ENCODE assay signal across 19 mouse cellular contexts in genomic region chr1:172346707-172347106, GRCm38 (mm10). TPM values are rescaled to one million over a fixed set of nuclear protein-coding genes. Genes with fewer than 3 reads are reported as not detected.
DNase-seq lines count a peak whose midpoint lies in the region; ATAC-seq lines count a peak whose summit lies in the region.
"Had no signal": no experiment of that assay in that cellular context is flagged by ENCODE, and none has a peak within 500 bp of the region (broad histone marks: within the 10 kb centered on the region; RNA-seq: fewer than 3 reads in every experiment).

No protein-coding gene starts in this region.

- H3K4me2 ChIP-seq in midbrain, embryonic 11.5 days = no peak overlapping the region
- no peak overlapping the region for H3K4me2 ChIP-seq in intestine, embryonic 15.5 days (replicated peaks)
- H3K4me2 ChIP-seq: embryonic facial prominence, embryonic 15.5 days; liver, embryonic 13.5 days; midbrain, embryonic 15.5 days; neural tube, embryonic 15.5 days had no signal

- peaks cover 65% of the 10 kb centered on the region for H3K4me1 ChIP-seq in midbrain, embryonic 10.5 days
- H3K4me1 ChIP-seq in midbrain, embryonic 11.5 days (ENCODE audit: control insufficient read depth, insufficient read depth, low read length) = peaks cover 30% of the 10 kb centered on the region
- no peaks in the 10 kb centered on the region for H3K4me1 ChIP-seq in intestine, embryonic 15.5 days (replicated peaks)
- H3K4me1 ChIP-seq: liver, embryonic 13.5 days had no signal

- no peak overlapping the region for H3K4me3 ChIP-seq in midbrain, embryonic 10.5 days
- no peak overlapping the region for H3K4me3 ChIP-seq in midbrain, embryonic 11.5 days (ENCODE audit: low read depth, low read length)
- H3K4me3 ChIP-seq in intestine, embryonic 15.5 days (replicated peaks) = no peak overlapping the region
- H3K4me3 ChIP-seq: embryonic facial prominence, embryonic 15.5 days; liver, embryonic 13.5 days; midbrain, embryonic 15.5 days; myocyte; neural tube, embryonic 15.5 days had no signal

- peak overlapping the region; percentile 98 for H3K27ac ChIP-seq in midbrain, embryonic 10.5 days (replicated peaks)
- no peak overlapping the region for H3K27ac ChIP-seq in midbrain, embryonic 11.5 days (ENCODE audit: low read depth, low read length)
- H3K27ac ChIP-seq in intestine, embryonic 15.5 days = no peak overlapping the region
- H3K27ac ChIP-seq: embryonic facial prominence, embryonic 15.5 days; liver, embryonic 13.5 days; midbrain, embryonic 15.5 days; neural tube, embryonic 15.5 days; stomach, postnatal 0 days had no signal

- H3K36me3 ChIP-seq in midbrain, embryonic 10.5 days = no peaks in the 10 kb centered on the region
- H3K36me3 ChIP-seq in midbrain, embryonic 11.5 days (ENCODE audit: control insufficient read depth, insufficient read depth, low read length) = no peaks in the 10 kb centered on the region
- H3K36me3 ChIP-seq in intestine, embryonic 15.5 days = no peaks in the 10 kb centered on the region
- H3K36me3 ChIP-seq: embryonic facial prominence, embryonic 15.5 days; liver, embryonic 13.5 days; midbrain, embryonic 15.5 days; neural tube, embryonic 15.5 days had no signal

- ATAC-seq in midbrain, embryonic 11.5 days (ENCODE audit: low FRiP score) = no peak
- no peak for ATAC-seq in intestine, embryonic 15.5 days
- no peak for ATAC-seq in activated CD4-positive, CD25-positive, alpha-beta regulatory T cell, adult 4 months
- ATAC-seq: inflammation-experienced regulatory T-cells, adult 6 months; lung, postnatal 0 days; midbrain, embryonic 15.5 days had no signal

- H3K9me3 ChIP-seq in midbrain, embryonic 10.5 days (replicated peaks) = no peaks in the 10 kb centered on the region
- H3K9me3 ChIP-seq in midbrain, embryonic 11.5 days (ENCODE audit: control insufficient read depth, low read length) = no peaks in the 10 kb centered on the region
- H3K9me3 ChIP-seq in intestine, embryonic 15.5 days = no peaks in the 10 kb centered on the region
- H3K9me3 ChIP-seq: embryonic facial prominence, embryonic 15.5 days; liver, embryonic 13.5 days; midbrain, embryonic 15.5 days; neural tube, embryonic 15.5 days had no signal

- H3K9ac ChIP-seq in midbrain, embryonic 11.5 days (ENCODE audit: low read length) = no peak overlapping the region
- H3K9ac ChIP-seq in intestine, embryonic 15.5 days = no peak overlapping the region
- H3K9ac ChIP-seq: embryonic facial prominence, embryonic 15.5 days; liver, embryonic 13.5 days; midbrain, embryonic 15.5 days; neural tube, embryonic 15.5 days had no signal

- DNase-seq in kidney, adult 9 months = peak; percentile 63
- DNase-seq in kidney, postnatal 10 days = no peak
- DNase-seq in midbrain, embryonic 10.5 days (ENCODE audit: low spot score) = no peak
- no peak for DNase-seq in midbrain, embryonic 11.5 days (ENCODE audit: low spot score, missing footprints)
- DNase-seq in kidney, postnatal 36 days = peak; percentile 53 to 55
- DNase-seq: adrenal gland, adult 8-10 months; cerebellum, postnatal 14 days; liver, embryonic 13.5 days; right cerebral cortex, postnatal 25 days had no signal

- H3K27me3 ChIP-seq in midbrain, embryonic 10.5 days (ENCODE audit: low read depth, poor library complexity, severe bottlenecking) = peaks cover 51% of the 10 kb centered on the region
- H3K27me3 ChIP-seq in midbrain, embryonic 11.5 days (ENCODE audit: control insufficient read depth, insufficient read depth, low read length) = peaks cover 6% of the 10 kb centered on the region
- peaks cover 21% of the 10 kb centered on the region for H3K27me3 ChIP-seq in intestine, embryonic 15.5 days (replicated peaks)
- H3K27me3 ChIP-seq: midbrain, embryonic 15.5 days had no signal

- 90% methylated on average over 10 of the region's 10 CpGs for WGBS in midbrain, embryonic 10.5 days
- 88% methylated on average over 10 of the region's 10 CpGs for WGBS in midbrain, embryonic 11.5 days
- 82% methylated on average over 10 of the region's 10 CpGs for WGBS in intestine, embryonic 15.5 days

RNA-seq across cellular contexts. Expression of gene Kcnj10, which starts 5.7 kb away (rescaled TPM):
- 0.46 and 0.75 TPM in 2 replicates for polyA plus RNA-seq in midbrain, embryonic 10.5 days (2016; fragmentation: Nextera tagmentation; extraction: Ambion mirVana)
- polyA plus RNA-seq in midbrain, embryonic 11.5 days (2014; fragmentation: Nextera tagmentation; extraction: Ambion mirVana) = 0.75 TPM in 2 replicates
- 0.08 TPM in 2 replicates for polyA plus RNA-seq in intestine, embryonic 15.5 days (2015; fragmentation: Nextera tagmentation; extraction: Ambion mirVana)
- polyA plus RNA-seq in activated CD4-positive, CD25-positive, alpha-beta regulatory T cell, adult 4 months (2017; shearing (Covaris generic)) = under 1 TPM in 1 of 2 experiments, not detected in 1; 0.15 TPM
- polyA plus RNA-seq: myocyte had no signal

RNA-seq across cellular contexts. Expression of gene Kcnj9, which starts 17.6 kb away (rescaled TPM):
- polyA plus RNA-seq in midbrain, embryonic 10.5 days (2016; fragmentation: Nextera tagmentation; extraction: Ambion mirVana) = 0.23 and 0.61 TPM in 2 replicates
- 0.37 and 0.43 TPM in 2 replicates for polyA plus RNA-seq in midbrain, embryonic 11.5 days (2014; fragmentation: Nextera tagmentation; extraction: Ambion mirVana)
- 0.08 TPM in 1 of 2 replicates, not detected in the other for polyA plus RNA-seq in intestine, embryonic 15.5 days (2015; fragmentation: Nextera tagmentation; extraction: Ambion mirVana)
- under 1 TPM in 1 of 2 experiments, not detected in 1; 0.08 TPM for polyA plus RNA-seq in activated CD4-positive, CD25-positive, alpha-beta regulatory T cell, adult 4 months (2017; shearing (Covaris generic))
- polyA plus RNA-seq: heart, embryonic 16.5 days; inflammation-experienced regulatory T-cells, adult 6 months; liver, embryonic 13.5 days; lung, postnatal 0 days had no signal

RNA-seq across cellular contexts. Expression of gene Pigm, which starts 29.6 kb away (rescaled TPM):
- polyA plus RNA-seq in midbrain, embryonic 10.5 days (2016; fragmentation: Nextera tagmentation; extraction: Ambion mirVana) = 9.3 and 9.9 TPM in 2 replicates
- 11.0 and 12.2 TPM in 2 replicates for polyA plus RNA-seq in midbrain, embryonic 11.5 days (2014; fragmentation: Nextera tagmentation; extraction: Ambion mirVana)
- 6.3 and 6.4 TPM in 2 replicates for polyA plus RNA-seq in intestine, embryonic 15.5 days (2015; fragmentation: Nextera tagmentation; extraction: Ambion mirVana)
- polyA plus RNA-seq in activated CD4-positive, CD25-positive, alpha-beta regulatory T cell, adult 4 months (2017; shearing (Covaris generic)) = 1 to 10 TPM; 5.6 to 7.3 TPM

RNA-seq across cellular contexts. Expression of gene Atp1a2, which starts 48.8 kb away (rescaled TPM):
- 3.0 and 4.3 TPM in 2 replicates for polyA plus RNA-seq in midbrain, embryonic 10.5 days (2016; fragmentation: Nextera tagmentation; extraction: Ambion mirVana)
- 1.4 and 1.9 TPM in 2 replicates for polyA plus RNA-seq in midbrain, embryonic 11.5 days (2014; fragmentation: Nextera tagmentation; extraction: Ambion mirVana)
- polyA plus RNA-seq in intestine, embryonic 15.5 days (2015; fragmentation: Nextera tagmentation; extraction: Ambion mirVana) = 3.3 TPM in 2 replicates
- under 1 TPM; 0.08 to 0.12 TPM for polyA plus RNA-seq in activated CD4-positive, CD25-positive, alpha-beta regulatory T cell, adult 4 months (2017; shearing (Covaris generic))

Comparison
In these comparisons a context has a peak if more than half of its experiments do, and no peak if none do; other contexts are left out.
1. DNase-seq: peak in kidney, adult 9 months (single experiment) and kidney, postnatal 36 days (2 of 2); none in kidney, postnatal 10 days (single experiment), midbrain, embryonic 10.5 days (single experiment) and midbrain, embryonic 11.5 days (single experiment).